Mouse (Mus musculus) stomach, embryonic 14.5 days (tissue): ENCODE data around the gene Rad51b. TPM values are rescaled to one million over a fixed set of nuclear protein-coding genes. Genes with fewer than 3 reads are reported as not detected.

ENCODE experiments used
- ATAC-seq: fragments of 200-750 bp; cut with Nextera tagmentation; 2 replicates; pipeline ENCODE4 v1.8.0; 2017; ENCODE audit warnings: low read depth, moderate TSS enrichment; ENCODE audit not compliant: insufficient number of reproducible peaks, insufficient read depth, low FRiP score
- H3K27ac ChIP-seq: fragments of 300-500 bp; sonication (generic); 2 replicates; pipeline ENCODE4 v1.5.1; 2014; ENCODE audit warnings: mild to moderate bottlenecking, low read length, moderate library complexity, mixed read lengths
- H3K27me3 ChIP-seq: fragments of 300-500 bp; sonication (generic); 2 replicates; pipeline ENCODE4 v1.6.1; 2014; ENCODE audit warnings: low read length, control low read depth, mixed read lengths; ENCODE audit not compliant: control insufficient read depth, insufficient read depth
- H3K36me3 ChIP-seq: fragments of 300-500 bp; sonication (generic); 2 replicates; pipeline ENCODE4 v1.6.1; 2014; ENCODE audit warnings: mild to moderate bottlenecking, control low read depth, low read length, moderate library complexity, mixed read lengths; ENCODE audit not compliant: control insufficient read depth, insufficient read depth
- H3K4me1 ChIP-seq: fragments of 300-500 bp; sonication (generic); 2 replicates; pipeline ENCODE4 v1.6.1; 2014; ENCODE audit warnings: low read length, control low read depth, mixed read lengths; ENCODE audit not compliant: control insufficient read depth, insufficient read depth
- H3K4me2 ChIP-seq: fragments of 300-500 bp; sonication (generic); replicated peaks from 2 replicates; pipeline ENCODE4 v1.6.1; 2014; ENCODE audit warnings: low read depth, low read length, control low read depth
- H3K4me3 ChIP-seq: fragments of 300-500 bp; sonication (generic); 2 replicates; pipeline ENCODE4 v1.5.1; 2014; ENCODE audit warnings: low read depth, low read length, control low read depth
- H3K9ac ChIP-seq: fragments of 300-500 bp; sonication (generic); replicated peaks from 2 replicates; pipeline ENCODE4 v1.6.1; 2014; ENCODE audit warnings: low read depth, mild to moderate bottlenecking, control low read depth, low read length, moderate library complexity, mixed read lengths
- H3K9me3 ChIP-seq: fragments of 300-500 bp; sonication (generic); 2 replicates; pipeline ENCODE4 v1.6.1; 2016; ENCODE audit warnings: low read depth, low read length, control low read depth; ENCODE audit not compliant: control insufficient read depth
- WGBS: fragments of 180-500 bp; shearing (Covaris S2); extraction: QIAGEN DNeasy Blood & Tissue Kit; methylation state at CpG from one replicate; pipeline ENCODE4 v1.1.7; 2014; 5-methylcytosine and 5-hydroxymethylcytosine counted together
- polyA plus RNA-seq: library from polyadenylated mRNA; unstranded; fragments of >200 nt; fragmentation: Nextera tagmentation; extraction: Ambion mirVana; gene quantifications from 2 replicates; pipeline ENCODE4 v1.2.1, GENCODE M21; 2014

Rad51b gene
- polyA plus RNA-seq, 1 experiment from 2014 or later = 8.4 TPM

DNA sequence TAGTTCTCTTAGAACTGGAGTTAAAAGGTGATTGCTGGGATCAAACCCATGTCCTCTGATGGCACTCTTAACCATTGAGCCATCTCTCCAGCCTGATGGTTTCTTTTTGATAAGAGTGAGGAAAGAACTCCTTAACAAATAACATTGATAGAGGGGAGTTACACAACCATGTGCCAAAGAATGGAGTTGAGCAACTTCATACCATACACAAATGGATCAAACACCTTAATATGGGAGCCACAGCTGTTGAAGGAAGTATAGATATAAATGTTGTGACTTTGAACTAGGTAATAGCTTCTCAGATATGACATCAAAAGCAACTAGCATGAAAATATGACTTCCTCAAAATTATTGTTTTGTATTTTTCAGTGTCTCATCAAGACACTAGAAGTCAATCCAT lies 173.0 kb downstream of the Rad51b start:
- Histone ChIP-seq H3K9me3 (no peaks in the 10 kb centered on the region), H3K4me2 (no peak overlapping the region), H3K9ac (no peak overlapping the region), H3K4me3 (no peak overlapping the region), H3K27ac (no peak overlapping the region), H3K36me3 (no peaks in the 10 kb centered on the region), H3K4me1 (no peaks in the 10 kb centered on the region; the same call in 1 of the 2 replicates), H3K27me3 (no peaks in the 10 kb centered on the region)
- ATAC-seq = no peak

DNA sequence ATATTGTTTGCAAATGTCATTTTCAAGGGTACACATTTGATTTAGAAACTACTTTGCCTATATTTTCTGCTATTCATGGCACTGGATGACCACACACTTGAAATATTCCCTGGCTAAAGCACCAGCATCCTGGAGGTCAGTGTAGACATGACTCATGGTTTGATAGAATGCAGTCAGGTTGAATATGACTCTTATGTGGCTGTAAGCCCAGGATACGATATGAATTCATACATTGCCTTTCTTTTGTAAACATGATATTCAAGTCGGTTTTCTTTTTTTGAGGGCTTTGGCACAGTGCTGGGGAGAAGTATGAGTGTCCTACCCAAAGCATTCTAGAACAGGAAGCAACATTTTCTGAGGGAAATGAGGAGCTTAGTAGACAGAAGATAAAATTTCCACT lies 174.8 kb downstream of the Rad51b start:
- H3K4me1 ChIP-seq = peaks cover under 1% of the 10 kb centered on the region; the same call in 1 of the 2 replicates
- no peak for ATAC-seq
- H3K36me3 ChIP-seq = no peaks in the 10 kb centered on the region
- H3K4me2 ChIP-seq = no peak overlapping the region
- H3K9ac ChIP-seq = no peak overlapping the region
- no peak overlapping the region for H3K4me3 ChIP-seq
- H3K9me3 ChIP-seq = no peaks in the 10 kb centered on the region
- no peak overlapping the region for H3K27ac ChIP-seq
- 36% methylated on average over 2 of the region's 2 CpGs for WGBS
- H3K27me3 ChIP-seq = no peaks in the 10 kb centered on the region

DNA sequence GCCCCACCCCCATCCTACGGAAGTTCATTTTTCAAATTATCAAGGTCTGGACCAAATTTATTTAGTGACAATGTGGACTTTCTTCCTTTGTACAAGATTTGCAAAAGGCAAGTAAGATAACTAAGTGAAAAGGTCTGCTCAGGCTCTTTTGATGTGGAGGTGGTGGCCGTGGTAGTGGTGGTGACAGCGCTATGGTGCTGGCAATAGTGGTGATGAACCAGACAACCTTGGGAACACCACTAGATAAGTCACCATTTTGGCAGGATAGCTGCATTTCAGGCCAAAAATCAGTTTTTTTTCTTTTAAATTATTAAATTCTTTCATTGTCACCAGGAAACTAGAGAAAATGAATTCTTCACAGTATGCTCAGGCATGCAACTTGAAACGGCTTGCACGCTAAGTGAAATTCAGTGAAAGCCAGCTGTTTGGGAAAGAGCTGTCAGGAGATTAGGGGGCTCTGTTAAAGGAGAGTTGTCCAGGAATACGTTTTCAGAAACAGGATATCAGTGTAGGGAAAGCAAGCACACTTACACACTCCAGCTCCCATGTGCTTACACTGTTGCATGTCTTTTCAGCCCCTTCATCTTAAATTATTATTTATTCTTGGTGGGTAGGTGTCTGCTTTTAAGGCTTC lies 179.4 kb downstream of the Rad51b start:
- H3K4me1 ChIP-seq = peaks cover 8% of the 10 kb centered on the region; the same call in 1 of the 2 replicates
- H3K36me3 ChIP-seq = no peaks in the 10 kb centered on the region
- H3K27me3 ChIP-seq = no peaks in the 10 kb centered on the region
- H3K9ac ChIP-seq = no peak overlapping the region
- no peak overlapping the region for H3K4me3 ChIP-seq
- no peaks in the 10 kb centered on the region for H3K9me3 ChIP-seq
- 43% methylated on average over 6 of the region's 6 CpGs for WGBS
- peak; percentile 67; the same call in 1 of the 2 replicates for ATAC-seq
- no peak overlapping the region for H3K4me2 ChIP-seq
- peak overlapping the region; percentile 64; the same call in 1 of the 2 replicates for H3K27ac ChIP-seq

DNA sequence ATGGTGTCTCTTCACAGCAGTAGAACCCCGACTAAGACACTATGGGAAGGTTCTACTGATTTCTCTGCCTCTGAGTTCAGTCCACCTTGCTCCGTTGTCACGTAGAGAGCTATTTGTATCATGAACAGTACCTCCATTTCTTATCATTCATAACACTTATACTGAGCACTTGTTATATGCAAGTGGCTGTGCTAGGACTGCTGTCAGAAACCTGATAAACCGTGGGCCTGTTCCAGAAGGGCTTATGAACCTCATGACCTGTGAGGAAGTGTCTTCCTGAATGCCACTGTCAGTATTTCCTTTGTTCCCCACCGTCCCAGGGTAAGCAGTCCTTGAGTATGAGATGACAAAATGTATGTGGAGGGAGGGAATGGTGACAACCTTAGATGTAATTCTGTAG lies 181.7 kb downstream of the Rad51b start:
- H3K4me3 ChIP-seq = no peak overlapping the region
- no peak for ATAC-seq
- 85% methylated on average over 5 of the region's 5 CpGs for WGBS

DNA sequence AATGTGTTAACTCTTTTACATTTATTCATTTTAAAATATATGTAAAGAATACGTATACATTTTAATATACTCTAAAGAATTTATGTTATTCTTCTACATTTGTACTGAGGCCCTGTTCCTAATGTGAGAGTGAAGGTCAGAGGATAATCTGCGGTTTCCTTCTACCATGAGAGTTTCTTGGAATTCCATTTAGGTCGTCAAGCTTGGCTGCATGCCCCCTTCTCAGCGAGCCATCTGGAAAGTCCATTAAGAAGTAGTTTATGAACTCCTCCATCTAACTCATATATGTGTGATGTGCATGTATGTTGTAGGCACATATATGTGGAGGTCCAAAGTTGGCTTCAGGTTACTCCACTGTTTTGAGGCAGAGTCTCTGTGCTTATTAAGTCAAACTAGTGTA lies 188.4 kb downstream of the Rad51b start:
- no peaks in the 10 kb centered on the region for H3K36me3 ChIP-seq
- WGBS = 58% methylated on average over 4 of the region's 4 CpGs
- no peaks in the 10 kb centered on the region for H3K4me1 ChIP-seq
- no peak for ATAC-seq
- 0 out of 2 replicates have a peak, but pooled peaks cover 3% of the 10 kb centered on the region for H3K9me3 ChIP-seq
- H3K27me3 ChIP-seq = no peaks in the 10 kb centered on the region
- H3K4me2 ChIP-seq = no peak overlapping the region
- H3K9ac ChIP-seq = no peak overlapping the region
- no peak overlapping the region for H3K4me3 ChIP-seq
- no peak overlapping the region for H3K27ac ChIP-seq

More for the DNA sequence above, 181.7 kb downstream of the Rad51b start:
- Histone ChIP-seq H3K27ac (no peak overlapping the region), H3K9me3 (no peaks in the 10 kb centered on the region), H3K4me2 (no peak overlapping the region), H3K36me3 (no peaks in the 10 kb centered on the region), H3K9ac (no peak overlapping the region), H3K27me3 (no peaks in the 10 kb centered on the region), H3K4me1 (peaks cover 8% of the 10 kb centered on the region; the same call in 1 of the 2 replicates)

DNA sequence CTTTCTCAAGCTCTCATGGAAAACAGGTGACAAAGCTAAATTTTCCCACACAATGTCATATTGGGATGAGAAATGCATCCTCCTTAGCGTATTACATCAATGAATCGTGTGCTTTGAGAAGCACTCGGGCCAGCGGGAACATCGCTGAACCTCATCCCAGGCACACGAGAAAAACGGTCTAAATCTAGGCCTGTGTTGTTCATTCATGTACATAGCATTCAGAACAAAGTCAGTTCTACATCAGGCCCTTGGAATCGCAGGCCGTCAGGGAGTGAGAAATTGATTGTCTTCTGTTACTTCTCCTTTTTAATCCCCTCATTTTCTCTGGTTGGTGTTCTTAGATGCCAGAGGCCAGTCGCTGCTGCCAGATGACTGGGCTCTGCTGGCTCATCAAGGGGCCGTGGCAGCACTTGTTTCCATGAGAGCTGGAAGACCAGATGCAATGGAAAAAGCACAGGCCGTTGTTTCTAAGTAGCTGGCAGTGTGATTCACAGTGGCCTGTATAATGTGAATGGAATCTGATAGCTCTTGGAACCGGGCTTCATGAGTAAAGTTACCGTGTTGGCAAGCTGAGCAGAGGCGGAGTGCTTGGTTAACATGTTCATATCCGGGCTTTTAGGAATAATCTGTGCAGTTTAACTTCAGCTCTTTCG lies 191.6 kb downstream of the Rad51b start:
- H3K27ac ChIP-seq = no peak overlapping the region
- WGBS = 67% methylated on average over 17 of the region's 17 CpGs
- ATAC-seq = no peak

DNA sequence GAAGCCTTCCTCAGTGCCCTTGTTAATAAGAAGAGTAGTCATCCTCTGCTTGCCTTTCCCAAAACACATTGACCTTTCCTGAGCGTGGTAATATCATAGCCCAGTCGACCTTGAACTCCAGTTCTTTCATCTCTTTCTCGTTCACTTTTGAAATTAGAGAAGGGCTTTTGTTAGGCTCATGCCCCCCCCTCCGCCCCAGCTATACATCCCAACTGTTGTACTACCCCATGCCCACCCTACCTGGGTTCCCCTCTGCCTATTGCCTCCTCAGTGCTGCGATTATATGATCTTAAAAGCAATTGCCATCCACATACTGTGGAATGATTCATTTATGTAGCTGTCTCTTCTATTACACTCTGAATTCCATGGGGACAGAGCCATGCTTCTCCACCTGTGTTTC lies 193.5 kb downstream of the Rad51b start:
- Histone ChIP-seq H3K4me1 (no peaks in the 10 kb centered on the region), H3K9me3 (0 out of 2 replicates have a peak, but pooled peaks cover 3% of the 10 kb centered on the region), H3K27me3 (no peaks in the 10 kb centered on the region), H3K4me3 (no peak overlapping the region), H3K4me2 (no peak overlapping the region), H3K27ac (no peak overlapping the region), H3K9ac (no peak overlapping the region), H3K36me3 (no peaks in the 10 kb centered on the region)
- ATAC-seq = no peak
- 69% methylated on average over 5 of the region's 5 CpGs for WGBS

More for the DNA sequence above, 191.6 kb downstream of the Rad51b start:
- no peaks in the 10 kb centered on the region for H3K4me1 ChIP-seq
- no peak overlapping the region for H3K4me3 ChIP-seq
- no peaks in the 10 kb centered on the region for H3K36me3 ChIP-seq
- 0 out of 2 replicates have a peak, but pooled peaks cover 3% of the 10 kb centered on the region for H3K9me3 ChIP-seq
- H3K4me2 ChIP-seq = no peak overlapping the region
- no peak overlapping the region for H3K9ac ChIP-seq
- H3K27me3 ChIP-seq = no peaks in the 10 kb centered on the region

- Histone ChIP-seq H3K4me3 (no peak overlapping the region), H3K27ac (no peak overlapping the region), H3K27me3 (no peaks in the 10 kb centered on the region), H3K9ac (no peak overlapping the region), H3K4me2 (no peak overlapping the region), H3K9me3 (0 out of 2 replicates have a peak, but pooled peaks cover 3% of the 10 kb centered on the region), H3K36me3 (no peaks in the 10 kb centered on the region), H3K4me1 (no peaks in the 10 kb centered on the region)
- WGBS = 74% methylated on average over 4 of the region's 4 CpGs
- ATAC-seq = no peak
These were observed 195.1 kb downstream of the Rad51b start for GRCm38 (mm10) chr12:79492175-79492574.
